Mouse (Mus musculus): ENCODE data around the gene Ackr4.

DNA sequence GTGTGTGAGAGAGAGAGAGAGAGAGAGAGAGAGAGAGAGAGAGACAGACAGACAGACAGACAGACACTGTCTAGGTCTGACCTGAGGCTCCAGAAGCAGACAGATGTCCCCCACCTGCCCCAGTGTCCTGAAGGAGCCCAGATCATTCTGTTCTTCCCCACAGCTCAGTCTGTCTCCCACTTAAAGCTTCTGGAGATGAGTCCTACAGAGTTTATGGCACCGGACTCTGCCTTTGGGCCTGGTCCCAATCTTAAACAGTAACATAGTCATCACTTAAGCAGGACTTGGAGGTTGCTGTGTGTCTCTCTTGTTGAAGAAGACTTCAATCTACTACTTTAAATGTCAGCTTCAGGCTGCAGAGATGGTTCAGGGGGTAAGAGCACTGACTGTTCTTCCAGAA, 48.0 kb downstream of the Ackr4 start:
- TF ChIP-seq CTCF (IDR thresholded peaks at IDR 0.05; ENCODE audit: extremely low read depth, insufficient read depth, low read length) (no peak), POLR2A (IDR thresholded peaks at IDR 0.05; ENCODE audit: extremely low read depth, insufficient read depth, low read length) (no peak)

Measured in cortical plate, adult 2 months (tissue).